Mouse (Mus musculus) heart, adult 2 months (tissue): ENCODE measurements around the gene Gm20696.

Source experiments
- CTCF ChIP-seq: fragments of 200-600 bp; IDR thresholded peaks from 2 replicates; pipeline ENCODE4 v1.8.1; 2022; ENCODE audit warnings: antibody characterized with exemption, mild to moderate bottlenecking, moderate library complexity
- EP300 ChIP-seq: fragments of 200-500 bp; IDR thresholded peaks from 2 replicates; pipeline ENCODE4 v1.6.1; 2011; ENCODE audit warnings: low read depth, low read length, control low read depth; ENCODE audit not compliant: insufficient read depth
- POLR2A ChIP-seq: fragments of 200-500 bp; IDR thresholded peaks from 2 replicates; pipeline ENCODE4 v1.6.1; 2011; ENCODE audit warnings: mild to moderate bottlenecking, low read depth, low read length, control low read depth; ENCODE audit not compliant: insufficient read depth

GRCm38 (mm10) chr6:99643439-99644199 lies 23.0 kb downstream of the Gm20696 start:
- no peak for TF ChIP-seq POLR2A
- TF ChIP-seq EP300: 0 out of 2 replicates have a peak, but pooled peaks have one; percentile 12
- no peak for TF ChIP-seq CTCF
